Mouse (Mus musculus) lung, embryonic 14.5 days (tissue): ENCODE results near the gene Morn1. TPM values are rescaled to one million over a fixed set of nuclear protein-coding genes. Genes with fewer than 3 reads are reported as not detected.

Source experiments
- ATAC-seq: fragments of 200-750 bp; cut with Nextera tagmentation; 2 replicates; pipeline ENCODE4 v1.8.0; 2017; ENCODE audit warnings: mild to moderate bottlenecking, moderate TSS enrichment, moderate library complexity; ENCODE audit not compliant: insufficient read depth
- DNase-seq: peaks from one replicate; pipeline ENCODE4 v3.0.0-alpha.2; 2015
- H3K27ac ChIP-seq: fragments of 300-500 bp; sonication (generic); 2 replicates; pipeline ENCODE4 v1.5.1; 2014; ENCODE audit warnings: low read depth, mild to moderate bottlenecking, moderate library complexity
- H3K27me3 ChIP-seq: fragments of 300-500 bp; sonication (generic); 2 replicates; pipeline ENCODE4 v1.6.1; 2014; ENCODE audit warnings: low read length, control low read depth; ENCODE audit not compliant: insufficient read depth
- H3K36me3 ChIP-seq: fragments of 300-500 bp; sonication (generic); 2 replicates; pipeline ENCODE4 v1.6.1; 2014; ENCODE audit warnings: control low read depth; ENCODE audit not compliant: insufficient read depth
- H3K4me1 ChIP-seq: fragments of 300-500 bp; sonication (generic); 2 replicates; pipeline ENCODE4 v1.6.1; 2014; ENCODE audit warnings: antibody characterized with exemption, control low read depth; ENCODE audit not compliant: insufficient read depth
- H3K4me2 ChIP-seq: fragments of 300-500 bp; sonication (generic); 2 replicates; pipeline ENCODE4 v1.6.1; 2014; ENCODE audit warnings: mild to moderate bottlenecking
- H3K4me3 ChIP-seq: fragments of 300-500 bp; sonication (generic); 2 replicates; pipeline ENCODE4 v1.5.1; 2014; ENCODE audit warnings: low read depth, low read length
- H3K9ac ChIP-seq: fragments of 300-500 bp; sonication (generic); 2 replicates; pipeline ENCODE4 v1.6.1; 2014
- H3K9me3 ChIP-seq: fragments of 300-500 bp; sonication (generic); 2 replicates; pipeline ENCODE4 v1.6.1; 2016; ENCODE audit warnings: low read depth, low read length, control low read depth
- CTCF ChIP-seq: IDR thresholded peaks from 2 replicates; pipeline ENCODE4 v1.5.1; 2016; ENCODE audit warnings: antibody characterized with exemption, low read depth
- WGBS: fragments of 180-500 bp; shearing (Covaris S2); extraction: QIAGEN DNeasy Blood & Tissue Kit; methylation state at CpG from one replicate; pipeline ENCODE4 v1.1.7; 2014; 5-methylcytosine and 5-hydroxymethylcytosine counted together
- polyA plus RNA-seq: library from polyadenylated mRNA; unstranded; fragments of >200 nt; fragmentation: Nextera tagmentation; extraction: Ambion mirVana; gene quantifications from 2 replicates; pipeline ENCODE4 v1.2.1, GENCODE M21; 2014

The Morn1 gene
- polyA plus RNA-seq, 1 experiment from 2014 or later, result 5.2 TPM

DNA sequence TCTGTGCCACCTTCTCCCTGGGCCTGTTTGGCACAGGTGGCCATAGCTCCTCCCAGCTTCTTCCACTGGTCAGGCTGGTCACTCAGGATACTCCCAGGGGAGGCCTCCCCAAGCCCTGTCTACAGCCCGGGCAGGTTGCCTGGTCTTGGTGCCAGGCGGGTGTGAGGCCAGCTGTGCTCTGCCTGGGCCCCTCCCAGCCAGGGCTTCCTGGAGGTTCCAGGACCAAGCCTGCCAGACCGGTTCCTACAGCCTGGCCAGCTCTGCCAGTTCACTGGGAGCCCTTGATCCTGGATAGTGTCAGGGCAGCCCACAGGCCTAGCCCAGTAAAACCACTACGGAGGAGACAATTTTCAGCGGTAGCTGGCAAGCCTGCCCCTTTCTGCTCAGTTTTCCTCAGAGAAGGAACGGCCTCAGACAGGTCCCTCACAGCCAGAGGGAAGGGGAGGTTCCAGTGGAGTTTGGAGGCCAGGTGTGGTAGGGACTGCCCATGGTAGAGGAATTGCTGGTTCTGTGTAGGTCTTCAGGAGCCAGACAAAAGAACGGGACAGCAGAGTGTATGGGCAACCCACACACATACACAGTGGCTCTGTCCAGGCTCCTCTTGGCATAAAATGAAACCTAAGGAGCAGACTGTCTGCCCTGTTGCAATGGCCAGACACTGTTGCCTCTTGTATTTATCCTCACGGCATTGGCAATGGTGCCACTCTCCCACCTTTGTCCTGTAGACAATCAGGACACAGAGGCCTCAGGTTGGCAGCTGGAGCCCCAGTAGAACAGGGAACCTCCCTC lies 62.7 kb downstream of the Morn1 start:
- peak overlapping the region; percentile 90 for H3K27ac ChIP-seq
- peak; percentile 72 for DNase-seq
- H3K4me2 ChIP-seq, result no peak overlapping the region; the same call in 1 of the 2 replicates
- no peak overlapping the region for H3K9ac ChIP-seq
- no peaks in the 10 kb centered on the region for H3K9me3 ChIP-seq
- peaks cover 46% of the 10 kb centered on the region for H3K4me1 ChIP-seq
- 53% methylated on average over 8 of the region's 8 CpGs for WGBS
- ATAC-seq, result peak; percentile 9; the same call in 1 of the 2 replicates
- H3K27me3 ChIP-seq, result no peaks in the 10 kb centered on the region
- TF ChIP-seq CTCF, result no peak
- no peak overlapping the region for H3K4me3 ChIP-seq
- 0 out of 2 replicates have a peak, but pooled peaks cover 8% of the 10 kb centered on the region for H3K36me3 ChIP-seq

DNA sequence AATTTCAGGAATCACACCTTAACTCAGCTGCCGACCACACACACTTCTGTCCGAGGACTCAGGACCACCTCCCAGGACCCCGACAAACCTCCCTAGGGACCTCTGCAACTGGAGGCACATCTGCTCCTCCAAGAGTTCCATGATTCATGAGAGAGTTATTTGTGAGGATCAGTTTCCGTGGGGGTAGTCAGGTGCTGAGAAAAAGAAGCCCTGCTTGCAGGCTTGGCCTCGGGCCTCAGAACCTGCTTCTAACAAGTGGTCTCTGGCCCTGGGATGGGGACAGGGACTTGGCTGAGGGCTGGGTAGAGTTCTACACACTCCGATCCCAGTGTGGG lies 63.5 kb downstream of the Morn1 start:
- H3K4me2 ChIP-seq, result peak overlapping the region; percentile 90
- H3K9ac ChIP-seq, result peak overlapping the region; percentile 73; the same call in 1 of the 2 replicates
- no peak overlapping the region for H3K4me3 ChIP-seq
- no peak for TF ChIP-seq CTCF
- 51% methylated on average over 6 of the region's 6 CpGs for WGBS
- peak overlapping the region; percentile 90 for H3K27ac ChIP-seq
- H3K36me3 ChIP-seq, result 0 out of 2 replicates have a peak, but pooled peaks cover 10% of the 10 kb centered on the region
- DNase-seq, result no peak
- no peaks in the 10 kb centered on the region for H3K27me3 ChIP-seq
- peaks cover 37% of the 10 kb centered on the region for H3K4me1 ChIP-seq
- no peaks in the 10 kb centered on the region for H3K9me3 ChIP-seq
- no peak; the same call in 1 of the 2 replicates for ATAC-seq

- H3K4me3 ChIP-seq, result peak overlapping the region; percentile 44
- TF ChIP-seq CTCF, result no peak
- no peaks in the 10 kb centered on the region for H3K9me3 ChIP-seq
- WGBS, result 3% methylated on average over 63 of the region's 73 CpGs
- peaks cover 16% of the 10 kb centered on the region; the same call in 1 of the 2 replicates for H3K36me3 ChIP-seq
- H3K27me3 ChIP-seq, result no peaks in the 10 kb centered on the region
- H3K4me1 ChIP-seq, result peaks cover 32% of the 10 kb centered on the region
- DNase-seq, result peak; percentile 93
- ATAC-seq, result peak; percentile 85
- H3K9ac ChIP-seq, result peak overlapping the region; percentile 73
- peak overlapping the region; percentile 90 for H3K4me2 ChIP-seq
- H3K27ac ChIP-seq, result peak overlapping the region; percentile 90
These were observed 64.1 kb downstream of the Morn1 start for GRCm38 (mm10) chr4:155150276-155151113.

DNA sequence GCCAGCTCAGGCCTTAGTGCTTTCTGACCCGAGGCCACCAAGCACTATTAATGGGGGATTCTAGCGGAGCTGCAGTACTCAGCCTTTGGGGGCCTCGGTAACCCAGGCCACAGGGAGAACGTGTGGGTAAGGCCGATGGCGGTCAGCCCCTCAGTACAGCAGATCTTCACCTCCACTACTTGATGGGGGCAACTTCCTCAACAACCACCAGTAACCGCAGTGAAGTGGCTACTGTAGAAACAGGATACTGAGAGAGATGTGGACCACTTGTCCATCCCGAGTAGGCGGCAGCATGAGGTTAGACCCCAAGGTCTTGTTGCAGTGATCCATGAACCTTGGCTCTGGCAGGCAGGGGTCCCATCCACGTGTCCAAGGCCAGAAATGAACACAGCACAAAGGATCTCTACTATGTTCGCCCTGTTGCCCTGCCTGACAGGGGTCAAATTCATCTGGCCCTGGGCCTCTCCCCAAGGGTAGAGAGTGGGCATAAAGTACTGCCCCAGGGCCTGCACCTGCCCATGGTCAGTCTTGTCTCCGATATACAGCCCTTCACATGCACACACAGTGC lies 64.9 kb downstream of the Morn1 start:
- ATAC-seq (0 out of 2 replicates have a peak, but pooled peaks have one; percentile 2), DNase-seq (no peak)
- Histone ChIP-seq H3K36me3 (peaks cover 23% of the 10 kb centered on the region), H3K4me1 (peaks cover 27% of the 10 kb centered on the region), H3K4me3 (peak overlapping the region; percentile 44), H3K27me3 (no peaks in the 10 kb centered on the region), H3K27ac (peak overlapping the region; percentile 90), H3K4me2 (peak overlapping the region; percentile 90), H3K9ac (peak overlapping the region; percentile 73), H3K9me3 (no peaks in the 10 kb centered on the region)
- WGBS, result 39% methylated on average over 12 of the region's 12 CpGs
- TF ChIP-seq CTCF, result no peak

- no peak for ATAC-seq
- H3K36me3 ChIP-seq, result peaks cover 29% of the 10 kb centered on the region
- no peaks in the 10 kb centered on the region for H3K27me3 ChIP-seq
- 29% methylated on average over 4 of the region's 4 CpGs for WGBS
- no peaks in the 10 kb centered on the region for H3K9me3 ChIP-seq
- H3K4me3 ChIP-seq, result no peak overlapping the region
- DNase-seq, result peak; percentile 50
- H3K4me2 ChIP-seq, result peak overlapping the region; percentile 90
- H3K9ac ChIP-seq, result no peak overlapping the region
- peak overlapping the region; percentile 9; the same call in 1 of the 2 replicates for H3K27ac ChIP-seq
- H3K4me1 ChIP-seq, result peaks cover 27% of the 10 kb centered on the region
- no peak for TF ChIP-seq CTCF
These were observed 65.5 kb downstream of the Morn1 start for GRCm38 (mm10) chr4:155151845-155152244.

DNA sequence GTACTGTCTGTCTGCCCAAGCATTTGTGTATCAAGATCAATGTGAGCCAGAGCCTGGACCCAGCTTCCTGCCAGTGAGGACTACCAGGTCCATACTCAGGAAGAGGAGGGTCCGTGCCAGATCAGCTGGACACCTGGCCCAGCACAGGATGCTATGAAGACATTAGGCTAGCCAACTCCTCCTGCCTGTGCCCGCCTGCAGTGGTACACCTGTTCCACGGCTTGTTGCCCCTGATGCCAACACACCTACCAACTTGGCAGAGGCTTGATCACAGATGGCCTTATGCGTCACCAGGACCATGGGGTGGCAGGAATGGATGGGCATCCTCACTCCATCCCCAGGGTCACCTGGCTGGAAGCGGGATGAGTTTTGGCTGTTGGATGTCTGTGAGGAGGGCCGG lies 66.1 kb downstream of the Morn1 start:
- no peak for TF ChIP-seq CTCF
- Histone ChIP-seq H3K4me1 (peaks cover 27% of the 10 kb centered on the region), H3K4me2 (no peak overlapping the region), H3K9ac (no peak overlapping the region), H3K4me3 (no peak overlapping the region), H3K27me3 (no peaks in the 10 kb centered on the region), H3K36me3 (peaks cover 35% of the 10 kb centered on the region), H3K27ac (no peak overlapping the region), H3K9me3 (no peaks in the 10 kb centered on the region)
- 91% methylated on average over 6 of the region's 6 CpGs for WGBS
- ATAC-seq (no peak), DNase-seq (no peak)
